Comparison of ENCODE assay signal across 8 mouse cellular contexts in the genomic region with DNA sequence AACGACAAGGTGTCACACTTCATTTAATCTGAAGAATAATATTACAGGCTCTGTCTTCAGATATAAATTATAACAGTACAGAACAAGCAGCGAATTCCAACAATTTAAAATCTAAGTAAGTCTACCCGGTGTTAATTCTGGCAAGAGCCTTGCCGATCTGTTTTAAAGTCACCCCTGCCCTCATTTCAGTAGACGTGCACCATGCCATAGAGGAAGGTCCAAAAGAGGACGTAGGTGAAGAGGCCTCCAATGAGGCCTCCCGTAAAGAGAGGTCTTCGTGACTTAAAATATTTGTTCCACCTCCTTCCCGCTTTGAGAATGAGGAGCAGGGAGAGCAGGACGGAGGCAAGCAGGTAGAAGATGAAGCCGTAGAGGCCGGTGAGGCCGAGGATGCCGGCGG. TPM values are rescaled to one million over a fixed set of nuclear protein-coding genes. Genes with fewer than 3 reads are reported as not detected.
DNase-seq lines count a peak whose midpoint lies in the region; ATAC-seq and TF ChIP-seq lines count a peak whose summit lies in the region.

No protein-coding gene starts in this region.

- peak overlapping the region; percentile 98 for H3K27ac ChIP-seq in kidney, embryonic 16.5 days (ENCODE audit: low read length)
- H3K27ac ChIP-seq in bone marrow, adult 2 months (ENCODE audit: control insufficient read depth, insufficient read depth, low read depth, low read length, poor library complexity), result peak overlapping the region; percentile 62
- H3K27ac ChIP-seq in hindbrain, embryonic 13.5 days, result peak overlapping the region; percentile 91
- H3K27ac ChIP-seq in midbrain, embryonic 15.5 days, result peak overlapping the region; percentile 88

- peaks cover 18% of the 10 kb centered on the region for H3K36me3 ChIP-seq in kidney, embryonic 16.5 days (ENCODE audit: insufficient read depth, low read length)
- H3K36me3 ChIP-seq in hindbrain, embryonic 13.5 days, result peaks cover 21% of the 10 kb centered on the region
- no peaks in the 10 kb centered on the region for H3K36me3 ChIP-seq in midbrain, embryonic 15.5 days (replicated peaks)

- H3K4me2 ChIP-seq in kidney, embryonic 16.5 days (replicated peaks; ENCODE audit: low read depth, low read length), result peak overlapping the region; percentile 80
- H3K4me2 ChIP-seq in hindbrain, embryonic 13.5 days, result peak overlapping the region; percentile 84
- H3K4me2 ChIP-seq in midbrain, embryonic 15.5 days, result peak overlapping the region; percentile 82

- TF ChIP-seq POLR2A in bone marrow, adult 2 months (IDR thresholded peaks at IDR 0.05; ENCODE audit: borderline replicate concordance, control insufficient read depth, low read depth, low read length), result no peak

- no peaks in the 10 kb centered on the region for H3K9me3 ChIP-seq in kidney, embryonic 16.5 days (ENCODE audit: low read length)
- H3K9me3 ChIP-seq in hindbrain, embryonic 13.5 days, result no peaks in the 10 kb centered on the region
- H3K9me3 ChIP-seq in midbrain, embryonic 15.5 days, result no peaks in the 10 kb centered on the region

- peak overlapping the region; percentile 84 for H3K4me3 ChIP-seq in kidney, embryonic 16.5 days (ENCODE audit: low read length)
- peak overlapping the region; percentile 92 for H3K4me3 ChIP-seq in bone marrow, adult 2 months (replicated peaks; ENCODE audit: control insufficient read depth, low read depth, low read length)
- peak overlapping the region; percentile 71 for H3K4me3 ChIP-seq in hindbrain, embryonic 13.5 days
- H3K4me3 ChIP-seq in midbrain, embryonic 15.5 days, result peak overlapping the region; percentile 96

- no peak for DNase-seq in kidney, adult 11 months
- DNase-seq in left cerebral cortex, postnatal 10 days (ENCODE audit: extremely low spot score in 1 of 2, low spot score in 2 of 2), result no peak
- no peak for DNase-seq in testis, postnatal 10 days (ENCODE audit: low spot score)
- DNase-seq in gastrocnemius, postnatal 25 days, result no peak

- peak overlapping the region; percentile 88 for H3K9ac ChIP-seq in kidney, embryonic 16.5 days (replicated peaks; ENCODE audit: low read length)
- peak overlapping the region; percentile 84 for H3K9ac ChIP-seq in hindbrain, embryonic 13.5 days
- peak overlapping the region; percentile 85 for H3K9ac ChIP-seq in midbrain, embryonic 15.5 days

- H3K27me3 ChIP-seq in kidney, embryonic 16.5 days (ENCODE audit: insufficient read depth, low read length), result no peaks in the 10 kb centered on the region
- H3K27me3 ChIP-seq in hindbrain, embryonic 13.5 days, result no peaks in the 10 kb centered on the region
- no peaks in the 10 kb centered on the region for H3K27me3 ChIP-seq in midbrain, embryonic 15.5 days (replicated peaks)

- TF ChIP-seq CTCF in bone marrow, adult 2 months (IDR thresholded peaks at IDR 0.05; ENCODE audit: control insufficient read depth, insufficient read depth, low read length), result no peak

- no peak for ATAC-seq in kidney, embryonic 16.5 days (ENCODE audit: low FRiP score, low TSS enrichment)
- no peak for ATAC-seq in hindbrain, embryonic 13.5 days (ENCODE audit: low FRiP score)
- 0 out of 2 replicates have a peak, but pooled peaks have one; percentile 0 for ATAC-seq in midbrain, embryonic 15.5 days (replicated peaks)

- intact Hi-C loops in left cerebral cortex, postnatal 10 days (cut with DNase I), result no loop called here

- peaks cover 39% of the 10 kb centered on the region for H3K4me1 ChIP-seq in kidney, embryonic 16.5 days (ENCODE audit: insufficient read depth, low read length)
- H3K4me1 ChIP-seq in bone marrow, adult 2 months (ENCODE audit: control insufficient read depth, insufficient read depth, low read length), result no peaks in the 10 kb centered on the region; the same call in 1 of the 2 replicates
- peaks cover 56% of the 10 kb centered on the region for H3K4me1 ChIP-seq in hindbrain, embryonic 13.5 days (replicated peaks)
- H3K4me1 ChIP-seq in midbrain, embryonic 15.5 days, result peaks cover 38% of the 10 kb centered on the region

- under 1% methylated on average over 15 of the region's 15 CpGs for WGBS in kidney, embryonic 16.5 days
- under 1% methylated on average over 15 of the region's 15 CpGs for WGBS in bone marrow, adult 2 months
- under 1% methylated on average over 15 of the region's 15 CpGs for WGBS in hindbrain, embryonic 13.5 days
- WGBS in midbrain, embryonic 15.5 days, result 2% methylated on average over 15 of the region's 15 CpGs

RNA-seq across cellular contexts. Expression of gene Emc6, which starts 0.7 kb away (rescaled TPM):
- polyA plus RNA-seq in kidney, embryonic 16.5 days (2015; fragmentation: Nextera tagmentation; extraction: Ambion mirVana), result 121 and 123 TPM in 2 replicates
- polyA plus RNA-seq in bone marrow, adult 2 months (2011; ENCODE audit: insufficient read depth, insufficient read length, low replicate concordance, missing spikeins), result 34.9 and 46.1 TPM in 2 replicates
- 120 and 136 TPM in 2 replicates for polyA plus RNA-seq in hindbrain, embryonic 13.5 days (2015; fragmentation: Nextera tagmentation; extraction: Ambion mirVana)
- 116 TPM in 2 replicates for polyA plus RNA-seq in midbrain, embryonic 15.5 days (2015; fragmentation: Nextera tagmentation; extraction: Ambion mirVana)
- total RNA-seq in left cerebral cortex, postnatal 10 days (2021), result 10 to 100 TPM; 59.7 to 65.4 TPM
- total RNA-seq in gastrocnemius, postnatal 25 days (2021), result 10 to 100 TPM; 77.8 to 87.8 TPM

RNA-seq across cellular contexts. Expression of gene Tax1bp3, which starts 0.7 kb away (rescaled TPM):
- 231 and 251 TPM in 2 replicates for polyA plus RNA-seq in kidney, embryonic 16.5 days (2015; fragmentation: Nextera tagmentation; extraction: Ambion mirVana)
- 5.4 and 9.9 TPM in 2 replicates for polyA plus RNA-seq in bone marrow, adult 2 months (2011; ENCODE audit: insufficient read depth, insufficient read length, low replicate concordance, missing spikeins)
- polyA plus RNA-seq in hindbrain, embryonic 13.5 days (2015; fragmentation: Nextera tagmentation; extraction: Ambion mirVana), result 180 and 185 TPM in 2 replicates
- polyA plus RNA-seq in midbrain, embryonic 15.5 days (2015; fragmentation: Nextera tagmentation; extraction: Ambion mirVana), result 156 and 161 TPM in 2 replicates
- total RNA-seq in left cerebral cortex, postnatal 10 days (2021), result 10 to 100 TPM; 18.2 to 20.2 TPM
- 10 to 100 TPM; 10.1 to 15.2 TPM for total RNA-seq in gastrocnemius, postnatal 25 days (2021)

RNA-seq across cellular contexts. Expression of gene P2rx5, which starts 16.0 kb away (rescaled TPM):
- polyA plus RNA-seq in kidney, embryonic 16.5 days (2015; fragmentation: Nextera tagmentation; extraction: Ambion mirVana), result 0.81 TPM in 2 replicates
- 0.85 TPM in 1 of 2 replicates, not detected in the other for polyA plus RNA-seq in bone marrow, adult 2 months (2011; ENCODE audit: insufficient read depth, insufficient read length, low replicate concordance, missing spikeins)
- polyA plus RNA-seq in hindbrain, embryonic 13.5 days (2015; fragmentation: Nextera tagmentation; extraction: Ambion mirVana), result 0.28 and 0.42 TPM in 2 replicates
- 0.36 and 0.40 TPM in 2 replicates for polyA plus RNA-seq in midbrain, embryonic 15.5 days (2015; fragmentation: Nextera tagmentation; extraction: Ambion mirVana)
- total RNA-seq in left cerebral cortex, postnatal 10 days (2021), result under 1 TPM; 0.32 to 0.54 TPM
- total RNA-seq in gastrocnemius, postnatal 25 days (2021), result 1 to 10 TPM; 8.7 to 9.7 TPM

RNA-seq across cellular contexts. Expression of gene Ctns, which starts 22.7 kb away (rescaled TPM):
- 21.5 and 22.4 TPM in 2 replicates for polyA plus RNA-seq in kidney, embryonic 16.5 days (2015; fragmentation: Nextera tagmentation; extraction: Ambion mirVana)
- 9.3 and 10.2 TPM in 2 replicates for polyA plus RNA-seq in bone marrow, adult 2 months (2011; ENCODE audit: insufficient read depth, insufficient read length, low replicate concordance, missing spikeins)
- polyA plus RNA-seq in hindbrain, embryonic 13.5 days (2015; fragmentation: Nextera tagmentation; extraction: Ambion mirVana), result 21.5 and 22.8 TPM in 2 replicates
- 19.9 and 20.8 TPM in 2 replicates for polyA plus RNA-seq in midbrain, embryonic 15.5 days (2015; fragmentation: Nextera tagmentation; extraction: Ambion mirVana)
- total RNA-seq in left cerebral cortex, postnatal 10 days (2021), result 10 to 100 TPM; 17.6 to 18.2 TPM
- 1 to 10 TPM; 5.6 to 7.4 TPM for total RNA-seq in gastrocnemius, postnatal 25 days (2021)

RNA-seq across cellular contexts. Expression of gene Shpk, which starts 23.1 kb away (rescaled TPM):
- 2.4 and 2.6 TPM in 2 replicates for polyA plus RNA-seq in kidney, embryonic 16.5 days (2015; fragmentation: Nextera tagmentation; extraction: Ambion mirVana)
- 0.81 and 1.4 TPM in 2 replicates for polyA plus RNA-seq in bone marrow, adult 2 months (2011; ENCODE audit: insufficient read depth, insufficient read length, low replicate concordance, missing spikeins)
- polyA plus RNA-seq in hindbrain, embryonic 13.5 days (2015; fragmentation: Nextera tagmentation; extraction: Ambion mirVana), result 2.0 and 2.3 TPM in 2 replicates
- 1.8 and 2.2 TPM in 2 replicates for polyA plus RNA-seq in midbrain, embryonic 15.5 days (2015; fragmentation: Nextera tagmentation; extraction: Ambion mirVana)
- total RNA-seq in left cerebral cortex, postnatal 10 days (2021), result 1 to 10 TPM; 2.1 to 3.0 TPM
- 1 to 10 TPM in 1 of 2 experiments, under 1 TPM in 1; 0.59 to 1.0 TPM for total RNA-seq in gastrocnemius, postnatal 25 days (2021)

Comparison
In these comparisons a context has a peak if more than half of its experiments do, and no peak if none do; other contexts are left out.
1. RNA of gene Tax1bp3, which starts 0.7 kb away (polyA plus RNA-seq): 231 to 251 TPM in kidney, embryonic 16.5 days, 180 to 185 TPM in hindbrain, embryonic 13.5 days and 156 to 161 TPM in midbrain, embryonic 15.5 days; 5.4 to 9.9 TPM in bone marrow, adult 2 months; every median in the first group is over 10 times any median in the second.
2. Peak in every context shown above with its lines, with median percentiles within 50 percentile points of each other: H3K27ac ChIP-seq, H3K4me2 ChIP-seq, H3K4me3 ChIP-seq and H3K9ac ChIP-seq.